Mouse (Mus musculus): ENCODE results near the gene Prg3.

Prg3 gene

GRCm38 (mm10) chr2:84987930-84988329, at the start of gene Prg3:
Prg3 (plus strand) TSS chr2:84988215.
- DNase-seq (ENCODE audit: extremely low read depth, insufficient read length, low spot score) = no peak

DNA sequence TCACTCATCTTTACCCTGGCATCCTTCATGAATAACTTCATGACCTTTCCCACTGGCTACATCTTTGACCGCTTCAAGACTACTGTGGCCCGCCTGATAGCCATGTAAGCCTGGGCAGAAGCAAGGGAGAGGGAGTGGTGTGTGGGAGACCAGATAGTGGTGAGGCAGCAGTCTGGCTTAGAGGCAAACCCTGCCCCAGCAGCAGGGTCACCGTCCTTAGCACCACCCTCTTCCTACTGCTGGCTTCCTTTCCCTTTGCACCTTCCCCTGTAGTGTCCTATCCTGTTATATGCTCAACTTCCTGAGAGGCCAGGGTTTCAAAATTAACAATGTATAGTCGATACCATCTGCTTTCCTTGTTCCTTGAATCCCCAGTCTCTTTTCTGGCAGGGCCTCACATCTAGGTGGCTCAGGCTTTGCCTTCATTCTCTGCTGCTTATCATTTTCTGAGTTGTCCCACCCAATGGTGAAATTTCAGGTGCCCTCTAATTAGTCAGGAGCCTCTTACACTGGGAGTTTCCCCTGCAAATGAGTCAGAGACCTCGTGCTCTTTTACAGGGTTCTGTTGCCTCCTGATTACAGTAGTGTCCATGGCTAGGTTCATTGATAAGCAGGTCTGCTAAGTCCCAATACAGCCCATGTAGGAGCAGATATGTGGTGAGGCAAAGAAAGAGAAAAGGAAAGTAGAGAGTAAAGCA, 49.6 kb upstream of the Prg3 start:
- no peak for DNase-seq (ENCODE audit: extremely low read depth, insufficient read length, low spot score)

- no peak for DNase-seq (ENCODE audit: extremely low read depth, insufficient read length, low spot score)
Measured at GRCm38 (mm10) chr2:84939306-84939705, 48.7 kb upstream of the Prg3 start.

DNA sequence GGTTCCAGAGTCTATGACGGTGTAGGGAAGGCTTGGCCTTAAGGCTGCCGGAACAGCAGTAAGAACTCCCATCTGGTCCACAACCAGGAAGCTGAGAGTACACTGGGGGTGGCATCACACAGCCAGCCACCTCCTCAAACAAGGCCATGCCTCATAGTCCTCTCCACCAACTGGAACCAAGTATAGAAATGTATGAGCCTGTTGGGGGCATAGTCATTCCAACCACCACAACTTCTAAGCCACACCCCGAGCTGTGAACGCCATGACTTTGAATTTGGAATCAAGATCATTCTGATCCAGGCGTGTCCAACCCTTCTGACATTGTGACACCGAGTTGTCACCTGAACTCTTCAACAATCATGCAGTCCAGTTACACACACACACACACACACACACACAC, 48.3 kb upstream of the Prg3 start:
- DNase-seq (ENCODE audit: extremely low read depth, insufficient read length, low spot score) = no peak

GRCm38 (mm10) chr2:84941332-84941731, 46.7 kb upstream of the Prg3 start:
- DNase-seq (ENCODE audit: extremely low read depth, insufficient read length, low spot score) = no peak

DNA sequence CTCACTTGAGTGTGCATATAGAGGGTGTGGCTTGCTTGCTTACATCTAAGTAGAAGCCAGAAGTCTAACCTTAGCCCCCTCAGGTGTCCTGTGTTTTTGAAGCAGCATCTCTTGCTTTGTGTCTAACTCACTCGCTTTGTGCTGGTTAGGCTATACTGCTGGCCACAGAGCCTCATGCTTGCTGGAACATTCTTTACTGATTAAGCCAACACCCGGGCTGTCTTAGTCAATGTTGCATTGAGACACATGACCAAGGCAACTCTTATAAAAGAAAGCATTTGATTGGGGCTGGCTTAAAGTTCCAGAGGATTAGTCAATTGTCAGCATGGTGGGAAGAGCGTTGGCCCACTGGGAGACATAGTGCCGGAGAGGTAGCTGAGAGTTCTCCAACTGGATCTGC, 46.2 kb upstream of the Prg3 start:
- DNase-seq (ENCODE audit: extremely low read depth, insufficient read length, low spot score) = no peak

GRCm38 (mm10) chr2:84947154-84947771, 40.8 kb upstream of the Prg3 start:
- DNase-seq (ENCODE audit: extremely low read depth, insufficient read length, low spot score) = no peak

DNA sequence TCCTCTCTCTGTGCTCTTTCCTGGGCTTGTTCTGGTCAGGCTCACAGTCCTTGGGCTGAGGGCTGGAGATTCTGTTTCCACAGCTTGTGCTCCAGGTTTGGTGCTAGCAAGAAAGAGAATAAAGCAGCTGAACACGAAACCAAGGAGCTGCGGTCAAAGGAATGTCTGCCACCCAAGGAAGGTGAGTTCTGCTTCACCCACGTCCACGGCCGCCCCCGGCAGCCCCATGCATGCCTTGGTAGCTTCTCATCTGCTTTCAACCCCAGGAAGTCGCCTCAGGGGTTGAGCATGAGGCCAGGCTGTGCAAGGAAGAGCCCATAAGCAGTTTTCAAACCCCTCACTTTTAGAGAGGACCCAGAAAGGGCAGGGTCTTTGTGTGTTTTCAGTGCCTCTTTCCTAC, 39.8 kb upstream of the Prg3 start:
- DNase-seq (ENCODE audit: extremely low read depth, insufficient read length, low spot score) = no peak

- DNase-seq (ENCODE audit: extremely low read depth, insufficient read length, low spot score) = no peak
Measured at GRCm38 (mm10) chr2:84948721-84949120, 39.3 kb upstream of the Prg3 start.

GRCm38 (mm10) chr2:84951027-84951426, 37.0 kb upstream of the Prg3 start:
- peak; percentile 9 for DNase-seq (ENCODE audit: extremely low read depth, insufficient read length, low spot score)

GRCm38 (mm10) chr2:84952251-84952650, 35.8 kb upstream of the Prg3 start:
- peak; percentile 16 for DNase-seq (ENCODE audit: extremely low read depth, insufficient read length, low spot score)

- DNase-seq (ENCODE audit: extremely low read depth, insufficient read length, low spot score) = no peak
Measured at GRCm38 (mm10) chr2:84952693-84953092, 35.3 kb upstream of the Prg3 start.

DNA sequence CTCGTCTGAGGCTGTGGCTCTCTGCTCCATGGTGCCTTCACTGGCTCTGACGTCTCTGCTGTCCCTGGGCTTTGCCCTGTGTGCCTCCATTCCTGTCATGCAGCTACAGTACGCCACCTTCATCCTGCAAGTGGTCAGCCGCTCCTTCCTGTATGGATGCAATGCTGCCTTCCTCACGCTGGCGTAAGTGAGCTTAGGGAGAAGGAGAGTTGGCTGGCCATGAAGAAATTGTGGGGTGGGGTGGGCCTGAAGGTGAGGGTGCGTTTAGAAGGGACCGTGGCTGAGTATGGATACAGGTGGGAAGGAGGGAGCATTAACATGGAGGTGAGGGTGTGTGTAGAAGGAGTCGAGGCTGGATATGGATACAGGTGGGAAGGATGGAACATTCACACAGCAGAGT, 32.6 kb upstream of the Prg3 start:
- DNase-seq (ENCODE audit: extremely low read depth, insufficient read length, low spot score) = no peak

- DNase-seq (ENCODE audit: extremely low read depth, insufficient read length, low spot score) = peak; percentile 32
Measured at GRCm38 (mm10) chr2:84956274-84956673, 31.7 kb upstream of the Prg3 start.

DNA sequence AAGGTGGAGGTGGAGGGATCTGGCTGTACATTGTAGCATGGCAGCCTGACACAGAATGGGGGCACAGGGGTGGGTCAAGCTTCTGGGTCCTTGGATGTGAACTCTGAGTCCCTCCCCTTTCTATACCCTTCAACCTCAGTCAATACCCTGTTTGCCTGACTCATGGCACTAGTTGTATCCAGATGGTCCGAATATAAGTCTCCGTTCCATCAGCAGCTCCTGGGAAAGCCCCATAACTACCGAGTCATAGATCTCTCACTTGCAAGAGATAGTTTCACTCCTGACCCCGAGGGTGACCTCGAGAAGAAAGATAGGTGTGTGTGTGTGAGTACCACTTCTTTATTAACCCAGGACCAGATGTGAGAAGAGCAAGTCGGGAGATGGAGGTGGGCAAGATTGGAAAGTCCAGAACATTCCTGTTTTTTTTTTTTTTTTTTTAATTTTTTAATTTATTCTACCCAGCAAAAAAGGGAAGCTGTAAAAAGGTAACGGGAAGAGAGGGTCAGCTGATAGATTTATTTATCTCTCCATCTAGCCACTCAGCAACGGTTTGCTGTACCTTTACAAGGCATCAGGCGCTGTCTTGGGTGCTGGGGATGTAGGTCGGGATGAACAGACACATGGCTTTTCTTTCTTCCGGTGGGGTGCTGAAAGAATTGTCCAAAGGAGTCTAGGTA, 29.3 kb upstream of the Prg3 start:
- DNase-seq (ENCODE audit: extremely low read depth, insufficient read length, low spot score) = no peak

DNA sequence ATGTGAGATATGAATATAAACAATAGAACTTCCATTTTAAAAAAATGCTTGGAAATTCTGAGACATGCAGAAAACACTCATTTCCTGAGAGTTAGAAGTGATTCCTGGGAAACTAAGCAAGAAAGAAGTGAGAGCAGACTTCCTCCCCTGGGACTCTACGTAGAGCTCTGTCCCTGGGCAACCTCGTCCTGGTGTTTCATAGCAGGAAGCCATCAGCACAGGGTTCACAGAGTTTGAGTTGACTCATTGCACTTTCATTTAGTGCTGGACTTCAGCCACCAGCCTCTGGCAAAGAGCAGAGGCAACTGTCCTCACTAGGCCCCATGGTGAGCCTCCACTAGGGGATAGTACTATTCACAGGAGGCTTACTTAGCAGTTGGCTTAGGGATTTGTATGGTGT, 26.7 kb upstream of the Prg3 start:
- peak; percentile 68 for DNase-seq (ENCODE audit: extremely low read depth, insufficient read length, low spot score)

GRCm38 (mm10) chr2:84961901-84962300, 26.1 kb upstream of the Prg3 start:
- DNase-seq (ENCODE audit: extremely low read depth, insufficient read length, low spot score) = no peak

DNA sequence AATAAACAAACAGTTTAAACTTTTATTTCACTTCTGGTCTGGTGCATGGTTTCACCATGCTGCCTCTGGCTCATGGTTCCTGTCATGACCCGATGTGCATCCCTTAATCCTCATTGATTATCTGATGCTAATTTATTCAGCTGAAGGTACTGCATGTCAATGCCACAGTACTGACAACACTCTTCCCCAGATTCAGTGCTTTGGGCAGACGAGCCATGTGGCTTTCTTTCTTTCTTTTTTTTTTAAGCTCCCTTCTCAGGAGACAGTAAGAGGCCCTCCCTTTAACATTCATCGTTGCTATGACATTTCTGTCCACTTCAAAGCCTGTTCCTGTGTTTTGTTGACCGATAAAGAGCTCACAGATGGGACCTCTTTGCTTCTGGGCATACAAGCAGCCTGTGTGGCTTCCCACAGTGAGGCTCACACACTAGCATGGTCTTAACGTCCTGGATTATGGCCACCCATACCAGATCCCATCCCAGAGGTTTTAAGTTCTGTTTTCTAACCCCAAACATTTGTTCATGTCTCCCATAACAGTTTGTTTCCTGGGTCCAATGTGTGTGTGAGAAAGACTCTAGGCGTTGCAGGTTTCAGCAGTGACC, 25.0 kb upstream of the Prg3 start:
- no peak for DNase-seq (ENCODE audit: extremely low read depth, insufficient read length, low spot score)

DNA sequence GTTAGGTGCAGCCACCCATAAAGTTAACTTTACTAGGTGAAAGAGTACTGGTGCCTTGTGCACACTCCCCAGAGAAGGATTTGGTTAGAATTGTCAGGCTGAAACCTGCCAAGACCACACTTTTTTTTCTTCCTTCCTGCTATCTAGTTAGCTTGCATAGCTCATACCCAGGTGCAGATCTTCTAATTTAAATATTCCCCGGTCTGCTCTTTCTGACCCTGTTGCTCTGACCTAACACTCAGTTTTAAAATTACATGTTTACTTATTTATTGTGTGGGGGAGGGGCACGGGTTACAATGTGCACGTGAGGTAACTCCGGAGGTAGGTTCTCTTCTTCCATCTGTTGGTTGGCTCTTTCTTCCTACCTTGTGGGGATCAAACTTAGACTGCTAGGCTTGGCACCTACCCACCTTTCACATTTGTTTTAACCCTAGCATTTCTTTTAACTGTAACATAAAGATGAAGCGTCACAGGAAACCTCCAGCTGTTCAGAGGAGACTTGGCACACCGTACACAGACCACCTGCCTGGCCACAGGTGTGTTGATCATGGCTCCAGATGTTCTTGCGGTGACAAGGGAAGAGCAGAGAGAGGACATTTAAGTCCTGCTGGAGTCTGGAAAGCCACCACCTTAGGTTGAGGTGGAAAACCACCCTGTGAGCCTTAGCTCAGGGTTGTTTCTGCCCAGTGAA, 23.8 kb upstream of the Prg3 start:
- no peak for DNase-seq (ENCODE audit: extremely low read depth, insufficient read length, low spot score)

DNA sequence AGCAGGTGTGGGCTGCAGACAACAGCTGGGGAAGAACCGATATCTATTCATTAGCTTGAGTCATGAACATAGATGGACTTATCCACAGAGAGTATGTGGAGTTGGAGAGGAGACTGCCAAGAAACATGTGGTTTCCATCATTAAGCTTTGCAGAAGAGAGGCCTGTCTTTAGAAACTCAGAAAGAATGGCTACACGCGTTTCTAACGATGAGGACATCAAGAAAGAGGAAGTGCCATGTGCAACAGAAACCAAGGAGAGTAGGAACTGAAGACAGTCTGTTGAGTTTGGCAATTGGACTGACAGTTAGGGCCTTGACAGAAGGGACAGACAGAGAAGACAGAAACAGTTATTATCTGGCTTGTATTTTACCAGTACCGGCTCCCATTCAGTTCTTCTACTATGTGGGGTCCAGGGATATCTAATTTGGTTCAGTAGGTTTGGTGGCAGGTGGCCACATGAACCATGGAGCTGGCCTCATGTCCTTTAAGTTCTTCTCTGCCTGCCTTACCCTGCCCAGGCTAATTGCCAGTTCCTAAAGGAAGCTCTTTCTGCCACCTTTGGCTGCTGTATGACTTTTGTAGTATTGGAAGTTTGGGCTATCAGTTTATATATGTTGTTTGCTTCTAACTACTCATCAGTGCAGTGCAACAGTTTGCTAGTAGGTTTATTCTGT, 20.6 kb upstream of the Prg3 start:
- DNase-seq (ENCODE audit: extremely low read depth, insufficient read length, low spot score) = no peak

DNA sequence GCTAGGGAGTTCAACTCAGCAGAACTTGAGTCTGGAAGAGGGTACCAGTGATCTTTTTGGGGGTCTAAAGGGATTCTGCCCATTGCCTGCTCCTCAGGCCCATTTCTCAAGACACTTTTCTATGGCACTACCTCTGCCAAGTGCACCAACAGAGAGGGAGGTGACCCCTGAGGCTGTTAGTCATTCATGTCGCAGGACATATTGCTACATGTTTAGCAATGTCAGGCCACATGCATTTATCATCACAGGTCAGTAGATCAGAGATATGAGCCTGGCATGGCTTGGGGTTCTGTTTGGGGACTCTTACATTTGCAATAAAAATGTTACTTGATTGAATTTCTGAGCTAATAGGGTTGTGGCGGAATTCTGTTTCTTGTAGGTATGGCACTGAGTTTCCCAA, 12.4 kb upstream of the Prg3 start:
- DNase-seq (ENCODE audit: extremely low read depth, insufficient read length, low spot score) = no peak

Measured in 3134 (cell line).